Mouse (Mus musculus): ENCODE measurements around the gene Coro6.

Gene Coro6

DNA sequence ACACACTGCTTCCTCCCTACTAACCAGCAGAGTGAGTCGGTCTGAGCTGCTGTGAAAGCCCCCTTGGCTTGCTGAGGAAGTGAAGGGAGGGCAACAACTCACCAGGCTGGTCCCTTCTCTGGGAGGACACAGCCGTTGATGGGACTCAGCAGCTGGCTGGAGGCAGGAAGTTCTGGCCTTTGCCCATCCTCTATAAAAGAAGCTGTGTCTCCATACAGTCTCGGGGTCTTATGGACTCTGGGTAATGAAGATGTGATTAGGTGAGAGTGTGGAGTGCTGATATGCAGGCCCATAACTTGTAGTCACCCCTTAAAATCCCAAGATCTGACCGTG lies 32.1 kb downstream of the Coro6 start:
- no peak for DNase-seq

- peak; percentile 12 for DNase-seq
Measured at GRCm38 (mm10) chr11:77494782-77495181, 32.6 kb downstream of the Coro6 start.

DNA sequence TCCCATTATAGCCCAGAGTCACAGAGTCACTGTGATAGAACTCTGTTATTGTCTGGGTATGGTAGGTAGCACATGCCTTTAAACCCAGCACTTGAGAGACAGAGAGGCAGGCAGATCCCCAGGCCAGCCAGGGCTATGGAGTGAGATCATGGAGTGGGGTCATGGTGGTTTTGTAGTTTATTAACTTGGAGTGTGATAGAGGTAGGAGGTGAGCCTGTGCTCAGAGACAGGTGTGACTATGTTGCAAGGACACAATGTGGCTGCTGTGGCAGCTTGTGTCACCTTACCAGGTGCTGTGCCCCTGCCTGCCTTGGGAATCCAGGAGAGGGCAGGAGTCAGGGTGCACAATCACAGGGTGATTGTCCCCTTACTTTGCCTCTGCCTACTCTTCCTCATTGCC lies 33.3 kb downstream of the Coro6 start:
- peak; percentile 9 for DNase-seq

DNA sequence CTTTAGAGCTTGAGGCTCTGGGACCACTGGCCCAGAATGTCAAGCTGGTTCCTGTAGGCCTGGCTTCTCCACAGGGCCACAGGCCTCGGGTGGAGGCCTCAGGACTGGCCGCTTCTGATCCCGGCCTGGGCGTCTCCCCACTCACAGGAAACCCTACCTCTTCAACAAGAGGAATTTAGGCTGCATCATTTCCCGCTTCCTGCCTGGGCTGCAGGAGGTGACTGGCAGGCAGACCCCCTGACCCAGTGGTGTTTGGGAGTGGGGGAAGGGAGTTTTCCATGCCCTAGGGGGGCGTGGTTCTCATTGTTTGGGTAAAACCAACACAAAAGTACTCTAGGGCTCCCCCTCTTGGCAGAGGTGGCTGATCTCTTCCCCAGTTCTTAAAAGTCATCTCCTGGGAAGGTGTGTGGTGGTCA lies 35.1 kb downstream of the Coro6 start:
- peak; percentile 50 for DNase-seq

DNA sequence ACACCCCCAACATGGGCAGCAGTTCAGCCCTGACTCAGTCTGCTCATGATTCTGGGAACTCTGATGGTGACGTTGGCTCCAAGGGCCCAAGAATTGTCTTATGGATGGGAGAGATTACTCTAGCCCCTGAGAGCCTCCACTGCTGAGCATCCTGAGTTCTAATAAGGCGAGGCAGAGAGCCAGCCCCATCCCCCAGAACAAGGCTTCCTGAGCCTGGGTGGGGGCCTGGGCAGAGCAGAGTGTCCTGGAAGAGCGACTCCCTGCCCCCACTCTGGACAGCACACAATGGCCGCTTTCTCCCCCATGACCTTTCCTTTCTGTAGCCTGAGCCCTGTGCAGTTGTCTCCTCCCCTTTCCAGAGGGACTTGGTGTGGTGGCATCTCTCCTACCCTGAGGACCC lies 35.6 kb downstream of the Coro6 start:
- DNase-seq, result peak; percentile 32

DNA sequence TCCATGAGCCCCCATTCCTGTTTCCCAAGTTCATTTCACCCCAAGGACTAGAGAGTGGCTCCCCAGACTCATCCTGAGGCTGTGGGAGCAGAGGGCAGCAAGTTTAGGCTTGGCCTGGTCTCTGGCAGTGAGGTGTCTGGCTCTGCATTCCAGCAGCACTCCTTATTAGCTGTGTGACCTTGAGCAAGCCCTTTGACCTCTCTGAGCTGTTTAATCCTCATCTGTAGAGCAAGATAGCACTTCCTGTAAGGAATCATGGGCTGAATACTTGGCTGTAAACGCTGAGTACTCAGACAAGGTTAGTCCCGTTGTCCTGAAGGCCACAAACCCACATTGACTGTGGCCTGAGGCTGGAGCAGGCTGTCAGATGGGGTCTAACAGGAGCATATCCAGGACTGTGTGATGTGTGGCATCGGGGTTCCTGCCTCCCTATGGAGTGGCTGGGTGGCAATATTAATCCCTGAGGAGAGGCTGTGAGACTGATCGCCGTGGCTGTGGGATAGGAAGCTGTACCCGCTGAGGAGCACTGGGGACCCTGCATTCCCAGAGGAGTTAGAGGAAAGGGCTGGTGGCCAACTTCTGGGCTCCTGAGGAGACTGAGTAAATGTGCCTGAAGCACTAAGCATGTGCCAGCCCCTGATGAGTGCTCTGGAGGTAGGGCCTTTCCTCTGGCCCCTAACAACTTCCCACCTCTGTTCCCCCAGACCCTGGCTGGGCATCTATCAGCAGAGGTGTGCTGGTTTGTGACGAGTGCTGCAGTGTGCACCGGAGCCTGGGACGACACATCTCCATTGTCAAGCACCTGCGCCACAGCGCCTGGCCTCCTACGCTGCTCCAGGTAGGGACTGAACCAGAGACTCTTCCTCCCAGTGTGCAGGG lies 36.3 kb downstream of the Coro6 start:
- peak; percentile 39 for DNase-seq

DNA sequence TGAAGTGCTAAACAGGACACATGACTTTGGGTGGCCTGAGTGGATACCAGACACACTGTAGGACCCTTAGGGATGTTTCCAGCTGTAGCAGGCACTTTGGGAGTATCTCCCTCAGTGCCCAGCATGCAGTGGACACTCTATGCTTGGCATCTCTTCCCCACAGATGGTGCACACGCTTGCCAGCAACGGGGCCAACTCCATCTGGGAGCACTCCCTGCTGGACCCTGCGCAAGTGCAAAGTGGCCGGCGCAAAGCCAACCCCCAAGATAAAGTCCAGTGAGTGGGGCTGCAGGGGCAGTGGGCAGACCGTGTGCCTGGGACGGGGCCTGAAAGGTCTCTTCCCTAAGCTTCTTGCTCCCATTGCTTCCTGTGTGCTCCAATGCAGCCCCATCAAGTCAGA lies 37.1 kb downstream of the Coro6 start:
- DNase-seq, result peak; percentile 81

GRCm38 (mm10) chr11:77500361-77501325 lies 38.4 kb downstream of the Coro6 start:
- peak; percentile 37 for DNase-seq

- peak; percentile 79 for DNase-seq
Measured at GRCm38 (mm10) chr11:77501392-77501791, 39.2 kb downstream of the Coro6 start.

- peak; percentile 17 for DNase-seq
Measured at GRCm38 (mm10) chr11:77501971-77502370, 39.8 kb downstream of the Coro6 start.

- DNase-seq, result no peak
Measured at GRCm38 (mm10) chr11:77502481-77502880, 40.3 kb downstream of the Coro6 start.

GRCm38 (mm10) chr11:77503511-77503910 lies 41.3 kb downstream of the Coro6 start:
- DNase-seq, result peak; percentile 25

- DNase-seq, result no peak
Measured at GRCm38 (mm10) chr11:77504377-77504776, 42.2 kb downstream of the Coro6 start.

DNA sequence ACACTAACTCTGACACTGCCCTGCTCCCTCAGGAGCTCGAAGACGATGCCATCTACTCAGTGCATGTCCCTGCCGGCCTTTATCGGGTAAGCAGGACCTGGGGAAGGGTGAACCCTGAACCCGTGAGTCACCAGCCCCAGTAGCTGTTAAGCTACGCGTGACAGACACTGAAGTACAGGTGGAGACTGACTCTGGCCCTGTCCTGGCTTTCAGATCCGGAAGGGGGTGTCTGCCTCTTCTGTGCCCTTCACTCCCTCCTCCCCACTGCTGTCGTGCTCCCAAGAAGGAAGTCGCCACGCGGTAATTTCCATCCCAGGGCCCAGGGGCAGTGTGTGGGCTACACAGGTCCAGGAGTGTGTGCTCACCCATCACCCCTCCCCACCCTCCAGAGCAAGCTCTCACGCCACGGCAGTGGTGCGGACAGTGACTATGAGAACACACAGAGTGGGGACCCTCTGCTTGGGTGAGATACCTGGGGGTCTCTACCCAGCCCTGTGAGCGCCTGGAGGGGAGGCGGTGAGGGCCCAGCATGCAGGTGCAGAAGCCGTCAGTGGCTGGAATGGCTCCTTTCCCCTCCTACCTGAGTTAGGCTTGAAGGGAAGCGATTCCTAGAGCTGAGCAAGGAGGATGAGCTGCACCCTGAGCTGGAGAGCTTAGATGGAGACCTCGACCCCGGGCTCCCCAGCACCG lies 43.2 kb downstream of the Coro6 start:
- DNase-seq, result peak; percentile 21

DNA sequence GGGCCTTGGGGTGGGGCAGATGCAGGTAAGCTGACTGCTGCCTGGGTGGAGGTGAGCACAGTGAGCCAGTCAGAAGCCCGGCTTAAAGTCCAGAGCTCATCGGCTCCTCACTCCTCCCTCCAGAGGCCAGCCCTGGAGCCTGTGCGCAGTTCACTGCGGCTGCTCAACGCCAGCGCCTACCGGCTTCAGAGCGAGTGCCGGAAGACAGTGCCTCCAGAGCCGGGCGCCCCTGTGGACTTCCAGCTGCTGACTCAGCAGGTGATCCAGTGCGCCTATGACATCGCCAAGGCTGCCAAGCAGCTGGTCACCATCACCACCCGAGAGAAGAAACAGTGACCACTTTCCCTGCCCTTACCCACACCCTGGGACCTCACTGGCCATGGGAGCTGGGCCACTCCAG lies 44.1 kb downstream of the Coro6 start:
- peak; percentile 16 for DNase-seq

DNA sequence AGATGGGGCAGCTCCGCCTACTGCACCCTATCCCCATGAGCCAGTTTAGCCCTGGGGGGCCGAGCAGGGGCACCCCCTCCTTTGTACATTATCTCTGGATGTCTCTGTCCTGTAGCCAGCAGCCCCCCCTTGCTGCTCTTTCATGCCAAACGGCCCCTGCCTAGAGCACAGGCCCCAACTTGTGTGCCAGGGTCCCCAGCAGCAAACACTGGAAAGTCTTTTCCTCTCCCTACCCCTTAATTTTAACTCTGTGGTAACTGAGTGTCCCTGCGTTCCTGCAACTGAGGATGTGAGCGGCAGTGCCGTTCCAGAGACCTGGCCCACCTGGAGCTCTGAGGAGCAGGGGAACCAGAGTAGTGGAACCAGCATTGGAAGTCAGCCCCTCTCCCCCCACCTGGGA lies 44.7 kb downstream of the Coro6 start:
- DNase-seq, result peak; percentile 12

DNA sequence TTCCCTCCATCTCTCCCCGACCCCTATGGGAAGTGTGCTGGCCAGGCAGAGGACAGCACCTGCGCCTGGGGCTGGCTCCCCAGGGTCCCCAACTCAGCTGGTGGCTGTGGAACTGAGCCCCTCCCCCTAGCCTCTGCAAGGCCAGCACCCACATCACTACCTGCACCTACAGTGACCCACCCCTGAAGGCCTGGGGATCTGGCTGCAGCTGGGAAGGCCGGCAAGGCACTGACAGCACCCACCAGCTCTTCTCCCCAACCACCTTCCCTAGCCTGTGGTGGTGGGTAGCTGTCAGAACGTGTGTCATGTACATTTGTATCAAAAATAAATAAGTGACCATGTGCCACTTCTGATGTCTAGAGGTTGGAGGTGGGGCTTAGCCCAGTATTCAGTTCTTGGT lies 45.2 kb downstream of the Coro6 start:
- peak; percentile 24 for DNase-seq

GRCm38 (mm10) chr11:77508068-77509021 lies 46.1 kb downstream of the Coro6 start:
- peak; percentile 73 for DNase-seq

- DNase-seq, result no peak
Measured at GRCm38 (mm10) chr11:77511336-77511735, 49.1 kb downstream of the Coro6 start.

DNA sequence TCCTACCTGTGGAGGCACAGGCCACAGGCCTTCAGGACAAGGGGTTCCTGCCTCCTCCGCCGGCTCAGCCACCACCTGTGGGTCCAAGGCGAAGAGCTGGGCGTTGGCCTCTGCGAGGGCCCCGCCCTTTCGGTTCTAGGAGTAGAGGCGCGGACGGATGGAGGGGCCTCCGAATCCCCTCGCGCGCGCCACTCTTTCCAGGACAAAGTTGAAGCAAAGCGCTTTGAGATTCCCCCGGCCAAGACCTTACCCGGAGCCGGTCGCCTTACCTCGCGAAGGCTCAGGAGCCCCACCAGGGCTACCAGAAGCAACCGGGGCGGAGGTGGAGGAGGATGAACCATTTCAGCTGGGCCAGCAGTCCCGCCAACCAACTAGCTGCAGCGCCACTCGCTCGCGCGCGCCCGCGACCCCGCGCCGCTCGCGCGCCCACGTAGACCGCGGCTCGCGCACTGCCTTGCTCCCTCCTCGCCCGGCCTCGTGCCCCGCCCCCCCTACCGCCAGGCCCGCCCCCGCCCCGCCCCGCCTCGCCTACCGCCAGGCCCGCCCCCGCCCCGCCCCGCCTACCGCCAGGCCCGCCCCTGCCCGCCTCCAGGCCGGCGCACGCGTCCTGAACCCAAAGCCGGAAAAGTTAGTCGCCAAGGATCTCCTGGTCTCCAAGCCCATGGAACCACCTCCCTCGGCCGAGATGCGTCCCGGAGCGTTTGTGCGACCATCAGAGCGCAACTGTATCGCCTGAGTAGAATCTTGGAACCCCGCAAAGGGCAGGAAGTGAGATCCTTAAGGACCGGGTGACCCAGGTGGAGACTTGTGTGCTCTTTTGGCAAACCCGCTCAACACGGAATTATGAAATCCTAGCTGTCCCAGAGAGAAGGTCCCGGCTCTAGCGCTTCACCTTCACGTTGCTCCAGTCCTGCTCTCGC lies 50.9 kb downstream of the Coro6 start:
- peak; percentile 75 for DNase-seq

GRCm38 (mm10) chr11:77513811-77514170 lies 51.6 kb downstream of the Coro6 start:
- no peak for DNase-seq

Measured in cerebellum, adult 11 months (tissue).